Mouse (Mus musculus) urinary bladder, adult 18-20 months (tissue): ENCODE results near the gene Elf5.
A peak's percentile ranks its signal among the peaks of the same experiment; 100 is the strongest.

Experiments used
- DNase-seq, 2 experiments: peaks; one replicate each; pipeline ENCODE4 v3.0.0; 2022; ENCODE audit warnings: low spot score in 2 of 2, mixed read lengths in 2 of 2

The Elf5 gene

DNA sequence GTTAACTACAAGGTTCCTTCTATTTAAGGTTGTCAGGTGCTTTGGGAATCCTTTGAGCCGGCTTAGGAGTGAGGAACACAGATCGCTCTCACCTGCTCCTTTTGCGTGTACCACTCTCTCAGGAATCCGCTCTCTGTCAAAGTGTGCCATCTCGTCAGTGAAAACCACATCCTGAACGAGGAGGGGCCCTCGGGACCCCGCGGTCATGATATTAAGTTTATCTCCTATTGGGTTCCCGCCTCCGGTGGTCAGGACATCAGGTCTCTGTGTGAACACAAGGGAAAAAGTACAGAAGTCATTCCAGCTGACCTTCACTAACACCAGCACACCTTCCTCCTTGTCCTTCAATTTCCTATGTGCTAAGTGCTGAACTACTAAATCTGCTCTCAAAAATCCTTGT lies 65.2 kb downstream of the Elf5 start:
- no peak for DNase-seq

DNA sequence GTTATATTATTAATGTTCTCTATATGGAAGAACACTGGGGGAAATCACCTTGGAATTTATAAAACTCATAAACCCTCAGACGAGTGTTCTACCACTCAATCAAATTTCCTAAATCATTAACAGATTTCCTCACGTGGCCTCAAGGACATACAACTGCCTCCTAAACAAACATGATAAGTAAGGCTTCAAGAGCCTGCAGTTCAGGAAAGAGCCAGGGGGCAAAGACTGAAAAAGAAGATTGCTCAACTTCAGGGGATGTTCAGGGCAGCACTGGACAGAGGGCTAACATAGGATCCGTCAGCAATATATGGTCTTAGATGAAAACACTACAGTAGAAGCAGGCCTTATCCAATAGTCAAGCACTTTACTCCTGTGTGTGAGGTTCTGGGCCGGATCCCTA lies 66.0 kb downstream of the Elf5 start:
- no peak for DNase-seq

DNA sequence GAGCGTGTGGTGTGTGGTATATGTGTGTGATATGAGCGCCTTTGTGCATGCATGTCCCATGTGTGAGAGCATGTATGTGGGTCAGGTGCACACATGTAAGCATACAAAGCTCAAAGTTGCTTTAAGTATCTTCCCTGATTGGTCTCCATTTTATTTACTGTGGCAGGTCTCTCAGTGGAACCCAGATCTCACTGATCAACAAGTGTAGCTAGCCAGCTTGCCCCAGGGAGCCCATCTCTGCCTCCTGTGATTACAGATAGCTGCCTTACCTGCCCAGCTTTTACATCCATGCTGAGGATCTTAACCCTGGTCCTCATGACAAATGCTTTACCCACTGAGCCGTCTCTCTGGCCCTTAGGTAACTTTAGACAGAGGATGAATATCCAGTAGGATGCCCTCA lies 66.8 kb downstream of the Elf5 start:
- no peak for DNase-seq

DNA sequence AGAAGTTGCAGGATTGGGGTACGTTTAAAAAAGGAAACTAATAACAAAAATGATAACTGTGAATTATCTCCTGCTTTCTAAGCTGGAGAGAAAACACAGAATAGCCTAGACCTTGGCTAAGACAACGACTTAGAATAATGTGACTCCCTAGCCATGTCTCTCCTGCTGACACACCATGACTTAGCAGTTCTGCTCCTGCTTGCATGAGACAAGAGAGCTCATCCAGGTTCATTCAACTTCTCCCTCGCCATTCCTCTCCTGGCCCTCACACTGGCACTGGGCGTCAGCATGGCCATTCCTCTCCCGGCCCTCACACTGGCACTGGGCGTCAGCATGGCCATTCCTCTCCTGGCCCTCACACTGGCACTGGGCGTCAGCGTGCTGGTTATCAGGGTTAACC lies 68.8 kb downstream of the Elf5 start:
- DNase-seq, result no peak

DNA sequence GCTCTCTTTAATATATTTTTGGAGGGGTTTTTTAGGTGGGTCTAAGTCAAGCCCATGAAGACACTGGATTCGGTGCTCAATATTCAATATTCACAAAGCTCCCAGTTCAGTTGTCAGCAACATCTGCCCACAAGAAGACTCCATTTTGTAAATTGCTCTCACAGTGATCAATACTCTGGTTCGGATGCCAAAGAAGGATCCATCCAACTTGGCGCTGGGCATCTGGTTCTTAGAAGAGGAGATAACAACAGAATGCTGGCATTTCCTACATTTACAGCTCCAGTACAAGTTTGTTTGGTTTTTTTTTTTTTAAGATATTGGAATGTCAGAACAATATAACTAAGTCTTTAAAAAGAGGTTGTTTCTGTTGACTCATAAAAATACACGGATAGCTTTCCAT lies 69.4 kb downstream of the Elf5 start:
- DNase-seq, result no peak

DNA sequence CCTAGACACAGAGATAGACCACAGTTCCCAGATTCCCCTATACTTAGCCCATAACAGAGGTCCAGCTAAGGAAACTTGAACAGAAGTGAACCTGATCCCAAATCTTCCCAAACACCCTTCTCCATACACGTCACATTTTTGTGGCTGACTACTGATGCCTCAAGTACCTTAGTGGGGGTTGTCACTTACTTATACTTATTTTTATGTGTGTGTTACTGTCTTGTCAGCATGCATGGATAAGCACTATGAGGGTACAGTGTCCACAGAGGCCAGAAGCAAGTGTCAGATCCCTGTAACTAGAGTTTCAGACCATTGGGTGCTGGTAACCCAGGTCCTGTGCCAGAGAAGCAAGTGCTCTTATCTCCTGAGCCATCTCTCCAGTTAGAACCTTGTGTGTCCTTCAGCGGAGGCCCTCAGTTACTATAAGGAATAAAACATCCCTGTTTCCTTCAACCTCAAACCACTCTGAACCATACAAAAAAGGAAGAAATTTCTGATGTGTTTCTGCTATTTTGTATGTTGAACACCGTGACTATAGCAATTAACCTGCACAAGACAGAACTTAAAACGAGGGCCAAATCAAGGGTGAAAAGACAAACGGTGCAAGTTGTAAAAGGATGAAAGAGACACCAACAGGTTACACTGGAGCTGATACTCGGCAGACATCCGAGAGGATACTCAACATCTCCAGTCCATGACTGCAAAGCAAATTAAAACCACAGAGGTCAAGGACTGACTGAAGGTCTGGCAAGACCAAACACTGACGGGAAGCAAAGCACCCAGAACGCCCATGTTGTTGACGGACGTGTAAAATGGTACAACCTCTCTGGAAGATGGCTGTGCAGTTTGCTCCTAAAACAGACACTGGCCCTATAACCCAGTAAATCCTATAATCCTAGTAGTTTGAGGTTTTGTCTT lies 70.1 kb downstream of the Elf5 start:
- no peak for DNase-seq

DNA sequence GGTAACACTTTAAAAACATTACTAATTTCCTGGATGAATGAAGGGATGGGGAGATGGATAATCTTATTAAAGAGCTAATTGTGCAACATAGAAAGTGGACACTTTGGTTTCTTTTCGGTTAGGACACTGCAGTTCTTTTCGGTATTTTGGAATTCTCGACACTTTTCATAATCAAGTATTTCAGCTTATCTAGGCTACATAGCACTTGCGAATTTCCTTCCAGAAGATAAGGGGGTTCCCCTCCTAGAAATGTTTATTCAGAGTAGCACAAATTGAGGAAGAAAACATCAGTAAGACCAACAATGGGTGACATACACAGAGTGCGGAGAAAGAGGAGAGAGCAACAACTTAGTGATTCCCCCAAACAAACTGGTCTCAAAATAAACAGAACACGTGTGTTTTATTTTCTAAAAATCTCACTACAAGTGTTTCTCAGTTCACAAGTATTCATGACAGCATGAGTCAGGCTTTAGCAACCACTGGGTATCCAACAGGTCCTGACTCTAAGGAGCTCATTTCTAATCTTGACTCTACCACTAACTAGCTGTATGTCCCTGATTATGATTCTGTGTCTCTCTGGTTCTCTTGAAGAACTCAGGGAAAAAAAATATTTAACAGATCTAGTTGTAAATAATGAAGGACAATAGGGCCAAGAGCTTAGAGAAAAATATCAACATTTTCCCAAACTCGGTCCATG lies 71.9 kb downstream of the Elf5 start:
- DNase-seq, result no peak

DNA sequence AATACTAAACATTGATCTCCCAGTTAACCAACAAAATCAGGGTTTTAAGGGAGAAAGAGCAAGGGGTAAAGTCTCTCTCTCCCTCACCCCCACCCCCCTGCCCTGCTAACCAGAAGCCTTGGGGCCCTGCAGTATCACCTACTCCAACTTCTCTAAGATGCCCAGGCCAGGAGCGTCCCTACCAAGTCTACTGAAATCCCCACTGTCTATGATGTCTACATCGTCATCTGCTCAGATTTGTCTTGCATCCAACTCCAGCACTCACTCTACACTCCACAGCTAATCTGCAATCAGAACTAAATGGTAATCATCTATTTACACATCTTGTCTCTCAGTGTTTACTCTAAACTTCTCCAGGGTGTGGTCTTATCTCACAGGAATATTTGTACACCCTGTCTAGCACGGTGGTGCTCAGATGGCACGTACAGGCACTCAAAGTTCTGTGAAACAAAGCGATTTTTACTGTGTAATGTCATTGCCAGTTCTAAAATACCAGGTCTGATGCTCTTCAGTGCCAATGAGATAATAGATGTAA lies 72.6 kb downstream of the Elf5 start:
- no peak for DNase-seq

DNA sequence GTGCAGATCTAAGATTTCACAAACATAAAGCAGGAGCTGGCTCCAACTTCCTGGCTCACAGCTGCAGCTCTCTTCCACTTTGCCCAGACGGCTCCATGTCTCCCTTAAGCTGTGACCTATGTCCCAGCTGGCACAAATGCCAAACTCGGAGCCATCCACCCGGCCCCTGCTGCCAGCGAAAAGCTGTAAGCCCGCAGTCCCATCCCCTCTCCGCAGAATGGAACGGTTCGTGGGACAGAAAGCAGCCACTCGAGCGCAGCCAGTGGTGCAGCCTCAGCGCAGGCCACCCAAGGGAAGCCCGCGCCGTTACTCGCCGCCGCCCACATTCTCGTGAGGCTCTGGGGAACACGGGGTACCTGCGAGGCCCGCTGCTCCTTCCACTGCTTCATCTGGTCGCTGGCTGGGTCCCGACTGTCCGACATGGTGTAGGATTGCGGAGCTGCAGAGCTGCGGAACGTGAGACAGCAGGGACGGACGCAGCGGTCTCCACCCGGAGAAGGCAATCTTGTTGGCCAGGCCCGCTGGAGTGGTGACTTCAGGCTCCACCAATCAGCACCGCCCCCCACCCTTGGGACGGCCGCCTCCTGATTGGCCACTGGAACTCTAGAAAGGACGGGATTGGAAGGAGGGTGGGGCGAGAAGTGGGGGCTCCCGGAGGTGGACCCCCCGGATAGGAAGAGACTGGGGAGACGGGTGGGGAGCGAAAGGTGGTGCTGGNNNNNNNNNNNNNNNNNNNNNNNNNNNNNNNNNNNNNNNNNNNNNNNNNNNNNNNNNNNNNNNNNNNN lies 73.3 kb downstream of the Elf5 start, which contains the start of gene Cat:
Gene Cat (minus strand): TSS at position 544 of the 785 bp plus-strand sequence.
- DNase-seq, result peak; percentile 94 to 96

DNA sequence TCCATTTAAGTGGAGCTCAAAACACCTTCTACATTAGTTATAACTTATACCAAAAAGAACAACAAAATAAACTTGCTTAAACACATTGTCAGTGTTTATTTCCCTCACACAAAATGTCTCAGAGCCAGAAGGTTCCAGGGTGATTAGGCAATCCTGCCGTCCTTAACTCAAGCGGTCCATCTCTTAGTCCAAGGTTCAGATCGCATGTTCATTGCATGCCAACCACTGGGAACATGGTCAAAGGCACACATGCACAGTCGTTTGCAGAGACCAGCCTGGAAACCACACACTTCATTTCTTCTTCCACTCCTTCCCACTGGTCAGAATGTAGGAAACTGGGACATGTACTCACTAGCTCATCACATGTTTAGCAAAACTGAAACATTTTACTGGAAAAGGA lies 81.0 kb downstream of the Elf5 start:
- no peak for DNase-seq

DNA sequence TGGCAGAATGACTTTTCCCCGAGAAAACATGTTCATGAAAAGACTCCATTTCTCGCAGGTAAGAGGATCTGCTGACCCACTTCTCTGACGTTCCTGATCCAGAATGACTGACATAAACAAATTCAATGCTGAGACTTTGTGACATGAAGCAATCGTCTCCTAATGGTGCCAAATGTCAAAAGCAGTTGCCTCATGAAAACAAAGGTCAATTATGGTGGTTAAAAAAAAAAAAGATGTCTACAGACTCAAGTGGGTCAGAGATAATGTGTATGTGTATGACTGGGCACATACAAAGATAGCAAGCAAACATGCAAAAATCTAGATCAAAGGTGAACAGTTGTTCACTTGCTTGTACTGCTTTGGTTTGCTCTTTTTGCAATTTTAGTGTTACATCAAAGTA lies 82.3 kb downstream of the Elf5 start:
- no peak for DNase-seq

DNA sequence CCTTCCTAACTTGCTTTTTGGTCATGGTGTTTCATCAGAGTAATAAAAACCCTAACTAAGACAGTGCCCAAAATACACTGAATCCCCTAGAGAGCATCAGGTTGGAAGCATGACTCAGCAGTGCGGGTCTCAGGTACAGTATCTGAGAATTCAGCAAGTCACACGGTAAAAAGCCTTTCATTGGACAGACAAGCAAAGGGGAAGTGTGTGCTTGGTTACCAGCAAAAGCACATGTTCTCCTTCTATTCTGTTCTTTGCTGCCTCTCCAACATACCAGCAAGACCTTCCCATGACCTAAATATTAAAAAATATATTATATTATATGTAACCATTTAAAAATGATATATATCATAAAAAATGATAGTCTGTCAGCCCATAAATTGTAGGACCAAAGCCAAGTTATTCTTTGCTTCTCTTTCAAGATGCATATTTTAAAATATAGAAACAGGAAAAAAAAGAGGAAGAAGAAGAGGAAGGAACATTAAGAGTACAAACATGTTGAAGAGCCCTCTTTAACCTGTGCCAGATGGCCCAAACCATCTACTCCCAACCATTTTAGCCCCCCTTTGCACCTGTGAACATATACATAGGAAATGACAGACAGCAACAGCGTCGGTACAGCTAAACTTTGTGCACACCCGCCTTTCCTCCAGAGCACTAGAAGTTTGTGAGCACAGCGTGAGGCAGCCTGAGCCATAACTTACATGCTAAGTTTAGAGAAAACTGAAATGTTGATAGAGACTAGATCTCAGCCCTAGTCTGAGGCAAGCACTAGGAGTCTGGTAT lies 84.3 kb downstream of the Elf5 start:
- no peak for DNase-seq
